Mouse (Mus musculus) intestine, embryonic 16.5 days (tissue): Measurements from ENCODE around the gene Rars. TPM values are rescaled to one million over a fixed set of nuclear protein-coding genes. Genes with fewer than 3 reads are reported as not detected.
"Not testable (repeated sequence)": the region's sequence is repeated elsewhere in the genome, so short reads cannot be mapped to it uniquely, and the experiment has no call there.

Experiments used
- ATAC-seq: fragments of 200-750 bp; cut with Nextera tagmentation; 2 replicates; pipeline ENCODE4 v1.8.0; 2017; ENCODE audit warnings: moderate TSS enrichment, moderate library complexity
- H3K27ac ChIP-seq: fragments of 300-500 bp; sonication (generic); 2 replicates; pipeline ENCODE4 v1.5.1; 2014; ENCODE audit warnings: mild to moderate bottlenecking, low read length
- H3K27me3 ChIP-seq: fragments of 300-500 bp; sonication (generic); replicated peaks from 2 replicates; pipeline ENCODE4 v1.6.1; 2014; ENCODE audit warnings: low read length, control low read depth, mixed read lengths; ENCODE audit not compliant: control insufficient read depth, insufficient read depth
- H3K36me3 ChIP-seq: fragments of 300-500 bp; sonication (generic); 2 replicates; pipeline ENCODE4 v1.6.1; 2014; ENCODE audit warnings: low read length, control low read depth; ENCODE audit not compliant: control insufficient read depth, insufficient read depth
- H3K4me1 ChIP-seq: fragments of 300-500 bp; sonication (generic); 2 replicates; pipeline ENCODE4 v1.6.1; 2014; ENCODE audit warnings: low read length, control low read depth, mixed read lengths; ENCODE audit not compliant: control insufficient read depth, insufficient read depth
- H3K4me2 ChIP-seq: fragments of 300-500 bp; sonication (generic); 2 replicates; pipeline ENCODE4 v1.6.1; 2014; ENCODE audit warnings: low read depth, low read length, control low read depth
- H3K4me3 ChIP-seq: fragments of 300-500 bp; sonication (generic); 2 replicates; pipeline ENCODE4 v1.5.1; 2014; ENCODE audit warnings: mild to moderate bottlenecking, low read length
- H3K9ac ChIP-seq: fragments of 300-500 bp; sonication (generic); 2 replicates; pipeline ENCODE4 v1.6.1; 2014; ENCODE audit warnings: low read depth, low read length
- H3K9me3 ChIP-seq: fragments of 300-500 bp; sonication (generic); 2 replicates; pipeline ENCODE4 v1.6.1; 2016; ENCODE audit warnings: low read length, control low read depth; ENCODE audit not compliant: control insufficient read depth
- WGBS: fragments of 180-500 bp; shearing (Covaris S2); extraction: QIAGEN DNeasy Blood & Tissue Kit; methylation state at CpG from one replicate; pipeline ENCODE4 v1.1.7; 2014; 5-methylcytosine and 5-hydroxymethylcytosine counted together
- polyA plus RNA-seq: library from polyadenylated mRNA; unstranded; fragments of >200 nt; fragmentation: Nextera tagmentation; extraction: Ambion mirVana; gene quantifications from 2 replicates; pipeline ENCODE4 v1.2.1, GENCODE M21; 2015

The Rars gene
- polyA plus RNA-seq, 1 experiment from 2014 or later: 139 TPM

GRCm38 (mm10) chr11:35863653-35864052, 29.3 kb upstream of the Rars start:
- H3K36me3 ChIP-seq: no peaks in the 10 kb centered on the region
- no peak overlapping the region for H3K9ac ChIP-seq
- no peak overlapping the region for H3K4me2 ChIP-seq
- no peak overlapping the region for H3K4me3 ChIP-seq
- H3K27ac ChIP-seq: no peak overlapping the region
- no peaks in the 10 kb centered on the region for H3K27me3 ChIP-seq
- no peaks in the 10 kb centered on the region for H3K4me1 ChIP-seq
- no peaks in the 10 kb centered on the region for H3K9me3 ChIP-seq
- WGBS: 95% methylated on average over 5 of the region's 5 CpGs
- ATAC-seq: no peak

GRCm38 (mm10) chr11:35857395-35858067, 23.2 kb upstream of the Rars start:
- no peak overlapping the region for H3K4me3 ChIP-seq
- no peaks in the 10 kb centered on the region for H3K4me1 ChIP-seq
- H3K9me3 ChIP-seq: no peaks in the 10 kb centered on the region
- H3K36me3 ChIP-seq: no peaks in the 10 kb centered on the region
- no peak overlapping the region for H3K27ac ChIP-seq
- H3K4me2 ChIP-seq: no peak overlapping the region
- peak; percentile 76 for ATAC-seq
- H3K27me3 ChIP-seq: no peaks in the 10 kb centered on the region
- no peak overlapping the region for H3K9ac ChIP-seq
- WGBS: 72% methylated on average over 12 of the region's 12 CpGs

DNA sequence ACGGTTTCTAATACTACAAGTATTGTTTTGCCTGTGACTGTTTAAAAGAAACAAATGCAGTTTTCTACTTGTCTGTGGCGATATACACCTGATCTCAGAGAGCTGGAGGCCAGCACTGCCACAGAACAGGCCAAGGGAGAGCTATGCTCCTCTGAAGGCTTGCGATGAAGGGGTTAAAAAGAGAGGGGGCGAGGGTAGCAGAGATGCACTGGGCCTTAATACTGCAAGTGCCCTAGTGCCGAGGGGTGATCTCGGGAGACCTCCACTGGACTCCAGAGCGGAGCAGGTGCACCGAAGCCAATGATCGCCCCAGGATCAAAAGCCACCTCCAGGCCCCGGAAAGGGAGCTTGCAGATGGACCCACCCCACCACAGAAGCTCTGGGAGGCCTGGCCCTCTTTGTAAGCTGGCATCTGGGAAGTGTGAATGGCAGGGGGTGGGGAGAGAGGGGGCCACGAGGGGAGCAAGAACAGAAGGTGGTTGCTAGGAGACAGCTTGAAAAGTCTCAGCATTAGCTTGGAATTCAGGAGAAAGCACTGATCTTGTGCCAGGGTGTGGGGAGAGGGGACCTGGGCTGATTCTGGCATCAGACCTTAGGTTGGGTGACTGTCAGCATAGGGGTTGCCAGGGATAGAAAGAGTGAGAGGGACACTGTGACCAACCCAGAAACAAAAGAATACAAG, 22.2 kb upstream of the Rars start:
- no peak overlapping the region for H3K9ac ChIP-seq
- no peak overlapping the region for H3K4me2 ChIP-seq
- no peak overlapping the region for H3K27ac ChIP-seq
- no peak for ATAC-seq
- H3K9me3 ChIP-seq: no peaks in the 10 kb centered on the region
- H3K4me1 ChIP-seq: no peaks in the 10 kb centered on the region
- WGBS: 60% methylated on average over 11 of the region's 11 CpGs
- H3K4me3 ChIP-seq: no peak overlapping the region
- no peaks in the 10 kb centered on the region for H3K27me3 ChIP-seq
- no peaks in the 10 kb centered on the region for H3K36me3 ChIP-seq

- no peak for ATAC-seq
- Histone ChIP-seq H3K27ac (no peak overlapping the region), H3K36me3 (no peaks in the 10 kb centered on the region), H3K27me3 (no peaks in the 10 kb centered on the region), H3K4me1 (no peaks in the 10 kb centered on the region), H3K4me2 (no peak overlapping the region), H3K4me3 (no peak overlapping the region), H3K9me3 (no peaks in the 10 kb centered on the region), H3K9ac (no peak overlapping the region)
- WGBS: 79% methylated on average over 8 of the region's 9 CpGs
Observed at GRCm38 (mm10) chr11:35855567-35855966, 21.3 kb upstream of the Rars start.

GRCm38 (mm10) chr11:35854941-35855340, 20.6 kb upstream of the Rars start:
- Histone ChIP-seq H3K9me3 (no peaks in the 10 kb centered on the region), H3K27ac (no peak overlapping the region), H3K9ac (no peak overlapping the region), H3K4me3 (no peak overlapping the region), H3K27me3 (no peaks in the 10 kb centered on the region), H3K4me1 (no peaks in the 10 kb centered on the region), H3K36me3 (no peaks in the 10 kb centered on the region), H3K4me2 (no peak overlapping the region)
- 80% methylated on average over 5 of the region's 5 CpGs for WGBS
- ATAC-seq: no peak

DNA sequence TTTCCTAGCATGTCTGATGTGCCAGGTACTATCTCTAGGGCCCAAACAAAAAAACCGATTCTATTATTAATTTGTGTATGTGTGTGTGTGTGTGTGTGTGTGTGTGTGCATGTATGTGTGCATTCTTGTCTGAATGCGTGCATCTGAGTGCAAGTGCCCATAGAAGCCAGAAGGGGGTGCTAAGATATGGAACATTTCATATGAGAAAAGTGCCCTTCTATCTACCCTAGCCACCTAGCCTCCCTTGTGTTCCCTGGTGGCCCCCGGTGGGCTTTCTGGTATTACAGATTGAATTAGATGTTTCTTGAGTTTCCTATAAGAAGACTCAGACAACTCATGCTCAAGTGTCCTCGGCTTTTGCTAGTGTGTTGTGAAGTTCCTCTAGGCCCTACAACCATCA, 19.3 kb upstream of the Rars start:
- no peaks in the 10 kb centered on the region for H3K27me3 ChIP-seq
- 93% methylated on average over 4 of the region's 4 CpGs for WGBS
- no peaks in the 10 kb centered on the region for H3K9me3 ChIP-seq
- no peaks in the 10 kb centered on the region for H3K4me1 ChIP-seq
- no peak overlapping the region for H3K4me2 ChIP-seq
- no peak for ATAC-seq
- no peak overlapping the region for H3K4me3 ChIP-seq
- H3K9ac ChIP-seq: no peak overlapping the region
- H3K27ac ChIP-seq: no peak overlapping the region
- H3K36me3 ChIP-seq: no peaks in the 10 kb centered on the region

DNA sequence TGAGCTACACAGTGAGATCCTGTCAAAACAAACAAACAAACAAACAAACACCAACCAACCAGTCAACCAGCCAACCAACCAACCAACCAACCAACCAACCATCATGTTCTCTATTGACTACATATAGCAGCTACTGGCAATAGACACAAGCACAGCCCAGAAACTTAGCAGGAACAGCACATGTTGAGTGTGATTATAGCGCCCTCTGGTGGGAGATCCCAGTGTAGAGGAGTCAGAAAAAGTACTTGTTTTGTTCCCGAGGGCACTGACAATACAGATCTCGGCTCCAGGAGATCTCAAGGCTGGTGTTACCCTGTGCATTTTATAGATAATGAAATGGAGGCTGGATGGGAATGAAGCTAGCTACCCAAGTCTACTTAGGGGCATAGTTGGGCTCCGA, 18.4 kb upstream of the Rars start:
- H3K27me3 ChIP-seq: no peaks in the 10 kb centered on the region
- H3K9me3 ChIP-seq: no peaks in the 10 kb centered on the region
- H3K4me2 ChIP-seq: no peak overlapping the region
- no peak for ATAC-seq
- H3K27ac ChIP-seq: no peak overlapping the region
- no peak overlapping the region for H3K9ac ChIP-seq
- H3K36me3 ChIP-seq: no peaks in the 10 kb centered on the region
- H3K4me1 ChIP-seq: no peaks in the 10 kb centered on the region
- no peak overlapping the region for H3K4me3 ChIP-seq
- 63% methylated on average over 4 of the region's 4 CpGs for WGBS

GRCm38 (mm10) chr11:35844299-35844698, 10.0 kb upstream of the Rars start:
- Histone ChIP-seq H3K4me3 (no peak overlapping the region), H3K27me3 (no peaks in the 10 kb centered on the region), H3K36me3 (peaks cover 3% of the 10 kb centered on the region; the same call in 1 of the 2 replicates), H3K4me2 (no peak overlapping the region), H3K9me3 (no peaks in the 10 kb centered on the region), H3K9ac (no peak overlapping the region), H3K4me1 (no peaks in the 10 kb centered on the region), H3K27ac (no peak overlapping the region)
- 85% methylated on average over 9 of the region's 9 CpGs for whole genome bisulfite sequencing
- ATAC-seq: no peak

DNA sequence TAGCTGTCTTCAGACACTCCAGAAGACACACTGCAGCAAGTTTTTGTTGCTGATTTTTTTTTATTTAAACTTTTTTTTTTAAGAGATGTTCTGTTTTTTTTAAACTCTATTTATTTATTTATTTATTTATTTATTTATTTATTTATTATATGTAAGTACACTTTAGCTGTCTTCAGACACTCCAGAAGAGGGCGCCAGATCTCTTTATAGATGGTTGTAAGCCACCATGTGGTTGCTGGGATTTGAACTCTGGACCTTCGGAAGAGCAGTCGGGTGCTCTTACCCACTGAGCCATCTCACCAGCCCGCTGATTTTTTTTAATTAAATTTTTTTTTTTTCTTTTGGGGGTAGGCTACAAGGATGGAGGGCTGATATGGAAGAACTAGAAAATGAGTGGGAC, 8.3 kb upstream of the Rars start:
- H3K9me3 ChIP-seq, H3K36me3 ChIP-seq, H3K27ac ChIP-seq, H3K4me3 ChIP-seq, H3K9ac ChIP-seq, ATAC-seq, H3K4me1 ChIP-seq, H3K27me3 ChIP-seq, H3K4me2 ChIP-seq: not testable (repeated sequence)
- 85% methylated on average over 4 of the region's 4 CpGs for WGBS
